Mouse (Mus musculus) olfactory bulb, adult 2 months (tissue): Measurements from ENCODE around the gene Micall1. TPM values are rescaled to one million over a fixed set of nuclear protein-coding genes. Genes with fewer than 3 reads are reported as not detected.

Experiments used
- H3K27ac ChIP-seq: fragments of 200-500 bp; 2 replicates; pipeline ENCODE4 v1.5.1; 2012; ENCODE audit warnings: low read depth, low read length; ENCODE audit not compliant: insufficient read depth
- H3K4me1 ChIP-seq: fragments of 200-500 bp; 2 replicates; pipeline ENCODE4 v1.6.1; 2012; ENCODE audit warnings: low read length; ENCODE audit not compliant: control insufficient read depth, insufficient read depth
- H3K4me3 ChIP-seq: fragments of 200-500 bp; 2 replicates; pipeline ENCODE4 v1.5.1; 2012; ENCODE audit warnings: mild to moderate bottlenecking, low read depth, low read length, moderate library complexity; ENCODE audit not compliant: insufficient read depth
- CTCF ChIP-seq: fragments of 200-500 bp; IDR thresholded peaks from 2 replicates; pipeline ENCODE4 v1.5.1; 2012; ENCODE audit warnings: low read depth, mild to moderate bottlenecking, low read length, moderate library complexity; ENCODE audit not compliant: insufficient read depth
- POLR2A ChIP-seq: fragments of 200-500 bp; IDR thresholded peaks from 2 replicates; pipeline ENCODE4 v1.6.1; 2012; ENCODE audit warnings: mild to moderate bottlenecking, low read depth, low read length, moderate library complexity; ENCODE audit not compliant: insufficient read depth
- WGBS: fragments of 180-500 bp; shearing (Covaris S2); methylation state at CpG from one replicate; pipeline ENCODE4 v1.1.7; 2018; 5-methylcytosine and 5-hydroxymethylcytosine counted together
- polyA plus RNA-seq: library from polyadenylated mRNA; stranded (reverse); fragments of >200 nt; gene quantifications from 2 replicates; pipeline ENCODE4 v1.2.4, GENCODE M21; 2012; ENCODE audit warnings: low replicate concordance; ENCODE audit not compliant: missing spikeins, insufficient read depth, insufficient read length

The Micall1 gene
- polyA plus RNA-seq: 70.4 TPM in 1 of 2 replicates, not detected in the other

- TF ChIP-seq CTCF (no peak), POLR2A (no peak)
- Histone ChIP-seq H3K4me1 (peaks cover 18% of the 10 kb centered on the region), H3K27ac (peak within 1 kb of the TSS; percentile 34), H3K4me3 (peak within 1 kb of the TSS; percentile 80)
- WGBS: under 1% methylated on average over 75 of the region's 85 CpGs
Measured at GRCm38 (mm10) chr15:79108421-79109320, at the start of gene Micall1. Micall1 (plus strand) TSS chr15:79108898.

GRCm38 (mm10) chr15:79060887-79061565 lies 47.7 kb upstream of the Micall1 start:
- H3K4me3 ChIP-seq: no peak overlapping the region
- H3K27ac ChIP-seq: no peak overlapping the region
- H3K4me1 ChIP-seq: no peaks in the 10 kb centered on the region; the same call in 1 of the 2 replicates
- WGBS: 68% methylated on average over 14 of the region's 14 CpGs
- TF ChIP-seq CTCF (no peak), POLR2A (no peak)

- H3K27ac ChIP-seq: no peak within 1 kb of the TSS
- WGBS: under 1% methylated on average over 80 of the region's 80 CpGs
Measured at GRCm38 (mm10) chr15:79062376-79063159, 46.1 kb upstream of the Micall1 start, which contains the start of gene Ankrd54. Ankrd54 (minus strand) TSS chr15:79062893.

GRCm38 (mm10) chr15:79063160-79063740 lies 45.4 kb upstream of the Micall1 start:
- Histone ChIP-seq H3K27ac (no peak overlapping the region), H3K4me3 (no peak overlapping the region), H3K4me1 (no peaks in the 10 kb centered on the region; the same call in 1 of the 2 replicates)
- 6% methylated on average over 14 of the region's 14 CpGs for WGBS
- TF ChIP-seq CTCF (no peak), POLR2A (no peak)

More at GRCm38 (mm10) chr15:79062376-79063159, 46.1 kb upstream of the Micall1 start, which contains the start of gene Ankrd54:
- TF ChIP-seq CTCF (no peak), POLR2A (peak; percentile 64)
- Histone ChIP-seq H3K4me3 (peak within 1 kb of the TSS; percentile 92), H3K4me1 (no peaks in the 10 kb centered on the region; the same call in 1 of the 2 replicates)

GRCm38 (mm10) chr15:79065086-79065770 lies 43.5 kb upstream of the Micall1 start:
- no peak overlapping the region for H3K4me3 ChIP-seq
- no peak overlapping the region for H3K27ac ChIP-seq
- 64% methylated on average over 8 of the region's 8 CpGs for WGBS
- TF ChIP-seq CTCF: no peak
- TF ChIP-seq POLR2A: no peak
- H3K4me1 ChIP-seq: no peaks in the 10 kb centered on the region; the same call in 1 of the 2 replicates

GRCm38 (mm10) chr15:79066276-79066675 lies 42.4 kb upstream of the Micall1 start:
- Histone ChIP-seq H3K27ac (no peak overlapping the region), H3K4me3 (no peak overlapping the region), H3K4me1 (no peaks in the 10 kb centered on the region)
- WGBS: 53% methylated on average over 2 of the region's 2 CpGs
- TF ChIP-seq POLR2A (no peak), CTCF (no peak)

- H3K27ac ChIP-seq: no peak overlapping the region
- H3K4me1 ChIP-seq: no peaks in the 10 kb centered on the region
- WGBS: 71% methylated on average over 3 of the region's 3 CpGs
- no peak overlapping the region for H3K4me3 ChIP-seq
- TF ChIP-seq POLR2A (no peak), CTCF (no peak)
Measured at GRCm38 (mm10) chr15:79067631-79068030, 41.1 kb upstream of the Micall1 start.

- Histone ChIP-seq H3K4me1 (no peaks in the 10 kb centered on the region), H3K27ac (no peak overlapping the region), H3K4me3 (no peak overlapping the region)
- WGBS: 81% methylated on average over 3 of the region's 3 CpGs
- TF ChIP-seq CTCF (no peak), POLR2A (no peak)
Measured at GRCm38 (mm10) chr15:79068416-79068815, 40.3 kb upstream of the Micall1 start.
